Mouse (Mus musculus) liver, postnatal 0 days (tissue): Measurements from ENCODE around the gene Cep97. TPM values are rescaled to one million over a fixed set of nuclear protein-coding genes. Genes with fewer than 3 reads are reported as not detected.

Experiments
- ATAC-seq: fragments of 200-750 bp; cut with Nextera tagmentation; 2 replicates; pipeline ENCODE4 v1.8.0; 2017; ENCODE audit warnings: mild to moderate bottlenecking, moderate library complexity
- DNase-seq: peaks from one replicate; pipeline ENCODE4 v3.0.0-alpha.2; 2016
- H3K27ac ChIP-seq: fragments of 300-500 bp; sonication (generic); 2 replicates; pipeline ENCODE4 v1.5.1; 2014; ENCODE audit warnings: antibody characterized with exemption, moderate library complexity, mild to moderate bottlenecking, low read depth
- H3K27me3 ChIP-seq: fragments of 300-500 bp; sonication (generic); 2 replicates; pipeline ENCODE4 v1.6.1; 2014; ENCODE audit warnings: low read length, control low read depth, mixed read lengths; ENCODE audit not compliant: insufficient read depth
- H3K36me3 ChIP-seq: fragments of 300-500 bp; sonication (generic); replicated peaks from 2 replicates; pipeline ENCODE4 v1.6.1; 2014; ENCODE audit warnings: mild to moderate bottlenecking, control low read depth, low read length, moderate library complexity, mixed read lengths; ENCODE audit not compliant: insufficient read depth
- H3K4me1 ChIP-seq: fragments of 300-500 bp; sonication (generic); 2 replicates; pipeline ENCODE4 v1.6.1; 2014; ENCODE audit warnings: antibody characterized with exemption, mild to moderate bottlenecking, control low read depth; ENCODE audit not compliant: insufficient read depth
- H3K4me2 ChIP-seq: fragments of 300-500 bp; sonication (generic); 2 replicates; pipeline ENCODE4 v1.6.1; 2014; ENCODE audit warnings: low read depth, mild to moderate bottlenecking, low read length, moderate library complexity, mixed read lengths
- H3K4me3 ChIP-seq: fragments of 300-500 bp; sonication (generic); 2 replicates; pipeline ENCODE4 v1.5.1; 2014; ENCODE audit warnings: low read depth, low read length
- H3K9ac ChIP-seq: fragments of 300-500 bp; sonication (generic); replicated peaks from 2 replicates; pipeline ENCODE4 v1.6.1; 2014; ENCODE audit warnings: mild to moderate bottlenecking, moderate library complexity
- H3K9me3 ChIP-seq: fragments of 300-500 bp; sonication (generic); 2 replicates; pipeline ENCODE4 v1.6.1; 2016; ENCODE audit warnings: mild to moderate bottlenecking, control low read depth, low read length, mixed read lengths
- CTCF ChIP-seq: sonication (generic); IDR thresholded peaks from 2 replicates; pipeline ENCODE4 v1.5.1; 2016; ENCODE audit warnings: antibody characterized with exemption, low read depth
- EP300 ChIP-seq: IDR thresholded peaks from 2 replicates; pipeline ENCODE4 v1.6.1; 2016; ENCODE audit warnings: antibody characterized with exemption, low read depth, mild to moderate bottlenecking
- WGBS: fragments of 180-500 bp; shearing (Covaris S2); extraction: QIAGEN DNeasy Blood & Tissue Kit; methylation state at CpG from one replicate; pipeline ENCODE4 v1.1.7; 2014; ENCODE audit not compliant: insufficient replicate concordance; 5-methylcytosine and 5-hydroxymethylcytosine counted together
- polyA plus RNA-seq: library from polyadenylated mRNA; unstranded; fragments of >200 nt; fragmentation: Nextera tagmentation; extraction: Ambion mirVana; gene quantifications from 2 replicates; pipeline ENCODE4 v1.2.1, GENCODE M21; 2015

Cep97 gene
- polyA plus RNA-seq, 1 experiment from 2014 or later: 2.7 TPM

GRCm38 (mm10) chr16:55898385-55899002 is 36.2 kb downstream of the Cep97 start:
- WGBS: 80% methylated on average over 9 of the region's 9 CpGs
- no peaks in the 10 kb centered on the region for H3K36me3 ChIP-seq
- DNase-seq: peak; percentile 21

GRCm38 (mm10) chr16:55895651-55896095 is 39.0 kb downstream of the Cep97 start:
- Histone ChIP-seq H3K4me2 (peak overlapping the region; percentile 89), H3K4me1 (peaks cover 30% of the 10 kb centered on the region), H3K27me3 (no peaks in the 10 kb centered on the region), H3K4me3 (peak overlapping the region; percentile 81), H3K9me3 (no peaks in the 10 kb centered on the region), H3K27ac (peak overlapping the region; percentile 90), H3K36me3 (no peaks in the 10 kb centered on the region), H3K9ac (peak overlapping the region; percentile 72)
- DNase-seq (no peak), ATAC-seq (peak; percentile 31)
- TF ChIP-seq CTCF (no peak), EP300 (no peak)
- WGBS: 5% methylated on average over 9 of the region's 9 CpGs

More at GRCm38 (mm10) chr16:55898385-55899002, 36.2 kb downstream of the Cep97 start:
- no peak for ATAC-seq
- TF ChIP-seq EP300 (no peak), CTCF (no peak)
- Histone ChIP-seq H3K4me2 (no peak overlapping the region), H3K27me3 (no peaks in the 10 kb centered on the region), H3K27ac (no peak overlapping the region), H3K9me3 (no peaks in the 10 kb centered on the region), H3K4me1 (peaks cover 20% of the 10 kb centered on the region), H3K4me3 (no peak overlapping the region), H3K9ac (no peak overlapping the region)

DNA sequence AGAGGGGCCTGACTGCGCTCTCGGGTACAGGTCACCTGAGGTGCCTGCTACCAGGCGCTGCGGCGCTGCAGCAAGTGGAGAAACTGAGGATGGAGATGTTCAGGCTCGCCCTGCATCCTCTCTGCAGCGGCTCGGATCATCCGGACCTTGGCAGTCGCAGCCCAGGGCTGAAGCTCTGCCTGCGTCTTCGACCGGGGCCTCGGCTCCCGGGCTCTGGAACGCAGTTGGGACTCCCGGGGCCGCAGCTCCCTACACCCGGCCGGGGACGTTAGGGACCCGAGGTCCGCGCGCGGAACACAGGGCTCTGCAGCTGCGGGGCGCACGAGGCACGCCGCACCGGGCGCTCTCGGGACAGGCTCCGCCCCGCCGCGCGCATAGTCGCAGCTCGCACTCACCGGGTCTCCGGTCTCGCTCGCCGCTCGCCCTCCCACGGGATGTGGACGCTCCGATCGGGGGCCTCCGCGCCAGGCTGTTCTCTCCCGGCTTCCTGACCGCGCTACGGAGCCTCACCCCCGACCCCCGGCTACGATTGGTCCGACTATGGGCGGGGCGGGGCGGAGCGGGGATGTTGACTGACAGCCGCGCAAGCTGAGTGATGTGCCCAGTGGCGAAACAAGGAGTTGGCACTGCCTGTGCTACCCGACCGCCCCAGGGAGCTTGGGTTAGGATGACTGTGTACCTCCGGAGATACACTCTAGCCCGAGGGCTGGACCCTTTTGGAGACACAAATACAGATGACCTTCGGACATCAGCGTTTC is 39.6 kb downstream of the Cep97 start, which contains the start of gene Nxpe3:
Gene Nxpe3, minus strand, starts transcription at position 393 of the 758 bp plus-strand sequence.
- H3K36me3 ChIP-seq: no peaks in the 10 kb centered on the region
- WGBS: under 1% methylated on average over 72 of the region's 74 CpGs
- H3K27ac ChIP-seq: peak within 1 kb of the TSS; percentile 90
- ATAC-seq (peak; percentile 95), DNase-seq (peak; percentile 90)
- peak within 1 kb of the TSS; percentile 89 for H3K4me2 ChIP-seq
- H3K4me3 ChIP-seq: peak within 1 kb of the TSS; percentile 81
- no peaks in the 10 kb centered on the region for H3K27me3 ChIP-seq
- no peak for TF ChIP-seq EP300
- peak; percentile 21; the same call in 1 of the 2 replicates for TF ChIP-seq CTCF
- H3K9me3 ChIP-seq: no peaks in the 10 kb centered on the region
- peak within 1 kb of the TSS; percentile 72 for H3K9ac ChIP-seq
- peaks cover 30% of the 10 kb centered on the region for H3K4me1 ChIP-seq

GRCm38 (mm10) chr16:55894536-55894892 is 40.1 kb downstream of the Cep97 start:
- Histone ChIP-seq H3K36me3 (no peaks in the 10 kb centered on the region), H3K9me3 (no peaks in the 10 kb centered on the region), H3K4me3 (peak overlapping the region; percentile 81), H3K9ac (peak overlapping the region; percentile 72), H3K27ac (peak overlapping the region; percentile 90; the same call in 1 of the 2 replicates), H3K4me1 (peaks cover 30% of the 10 kb centered on the region), H3K4me2 (peak overlapping the region; percentile 89), H3K27me3 (no peaks in the 10 kb centered on the region)
- peak; percentile 11 for ATAC-seq
- 0% methylated on average over 4 of the region's 4 CpGs for WGBS
- TF ChIP-seq CTCF (no peak), EP300 (no peak)
- no peak for DNase-seq

DNA sequence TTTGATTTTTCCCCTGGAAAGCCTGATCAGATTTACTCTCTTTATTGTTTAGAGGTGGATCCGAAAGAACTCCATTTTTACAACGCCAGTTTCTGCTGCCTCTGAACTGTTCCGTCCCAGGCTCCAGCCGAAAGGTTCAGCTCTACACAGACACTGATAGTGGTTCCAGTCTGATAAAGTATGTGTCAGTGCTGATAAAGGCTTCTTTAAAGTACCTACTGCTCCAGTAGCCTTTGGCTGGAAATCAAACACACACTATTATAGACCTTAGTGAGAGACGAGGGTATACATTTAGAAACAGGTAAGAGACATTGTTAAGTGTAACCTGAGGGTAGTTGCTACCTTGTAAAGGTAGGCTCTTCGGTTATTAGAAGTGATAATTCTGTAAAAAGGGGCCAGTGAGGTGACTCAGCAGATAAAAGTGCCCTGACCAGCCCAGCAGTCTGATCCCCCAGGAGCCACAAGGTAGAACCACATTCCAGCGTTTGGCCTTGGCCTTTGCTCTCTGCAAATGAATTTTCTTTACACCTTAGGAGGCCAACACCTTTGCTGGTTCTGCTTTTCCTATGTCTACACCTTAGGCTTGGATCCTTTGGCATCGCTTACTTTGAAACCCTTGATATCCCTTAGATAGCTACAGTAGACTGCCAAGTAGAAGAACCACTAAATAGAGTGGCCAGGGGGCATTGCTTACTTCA is 41.1 kb downstream of the Cep97 start:
- Histone ChIP-seq H3K4me1 (peaks cover 30% of the 10 kb centered on the region), H3K4me3 (peak overlapping the region; percentile 81; the same call in 1 of the 2 replicates), H3K27ac (no peak overlapping the region), H3K9ac (peak overlapping the region; percentile 40; the same call in 1 of the 2 replicates), H3K36me3 (no peaks in the 10 kb centered on the region), H3K27me3 (no peaks in the 10 kb centered on the region), H3K9me3 (no peaks in the 10 kb centered on the region), H3K4me2 (peak overlapping the region; percentile 89)
- no peak for DNase-seq
- 49% methylated on average over 8 of the region's 8 CpGs for WGBS
- ATAC-seq: no peak
- TF ChIP-seq EP300 (no peak), CTCF (no peak)

DNA sequence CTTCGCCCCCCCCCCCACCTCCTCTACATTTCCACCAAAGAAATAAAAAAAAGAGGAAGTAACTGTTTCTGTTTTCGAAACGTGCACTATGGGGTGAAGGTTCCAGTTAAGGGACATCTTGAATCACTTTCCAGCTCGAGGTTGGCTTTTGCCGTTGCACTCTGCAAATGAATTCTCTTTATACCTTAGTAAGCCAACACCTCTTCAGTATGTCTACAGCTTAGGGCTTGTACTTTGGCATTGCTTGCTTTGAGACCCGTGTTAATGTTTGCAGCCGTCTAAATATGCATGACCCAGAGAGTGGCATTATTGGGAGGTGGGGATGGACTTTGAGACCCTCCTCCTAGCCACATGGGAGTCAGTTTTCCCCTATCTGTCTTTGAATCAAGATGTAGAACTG is 42.2 kb downstream of the Cep97 start:
- Histone ChIP-seq H3K9ac (no peak overlapping the region), H3K27ac (peak overlapping the region; percentile 68; the same call in 1 of the 2 replicates), H3K36me3 (no peaks in the 10 kb centered on the region), H3K9me3 (no peaks in the 10 kb centered on the region), H3K4me1 (peaks cover 30% of the 10 kb centered on the region), H3K4me2 (peak overlapping the region; percentile 46), H3K4me3 (no peak overlapping the region), H3K27me3 (no peaks in the 10 kb centered on the region)
- no peak for ATAC-seq
- DNase-seq: no peak
- 18% methylated on average over 7 of the region's 7 CpGs for WGBS
- TF ChIP-seq CTCF (no peak), EP300 (no peak)
